In the genomic region with DNA sequence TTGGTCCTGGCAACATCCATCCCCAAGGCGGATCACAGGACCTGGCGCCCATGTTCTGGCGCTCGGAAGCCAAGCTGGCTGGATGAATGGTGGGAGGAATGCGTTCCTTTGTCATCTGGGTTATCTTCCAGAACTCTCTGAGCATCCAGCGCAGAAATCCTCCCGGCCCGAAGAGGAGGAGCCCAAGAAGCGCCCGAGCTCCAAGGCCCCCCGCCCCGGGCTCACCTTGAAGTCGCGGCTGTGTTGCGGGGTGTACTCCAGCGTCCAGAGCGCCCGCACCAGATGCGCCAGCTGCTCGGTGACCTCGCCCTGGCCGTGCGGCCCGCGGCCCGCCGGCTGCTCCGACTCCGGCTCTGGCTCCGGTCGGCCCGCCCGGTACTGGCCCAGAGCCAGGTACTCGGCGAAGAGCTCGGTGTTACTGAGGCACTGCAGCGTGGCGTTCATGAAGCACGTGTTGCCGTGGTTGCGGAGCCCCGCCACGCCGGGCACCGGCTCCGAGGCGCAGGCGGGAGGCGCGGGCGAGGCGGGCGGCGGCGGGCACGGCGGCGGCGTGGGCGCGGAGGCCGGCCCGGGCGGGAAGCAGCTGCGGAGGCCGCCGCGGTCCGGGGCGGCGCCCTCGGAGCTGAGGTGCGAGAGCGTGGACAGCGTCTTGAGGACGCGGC, we compare ENCODE assay signal across 8 mouse cellular contexts. TPM values are rescaled to one million over a fixed set of nuclear protein-coding genes. Genes with fewer than 3 reads are reported as not detected.
A peak's percentile ranks its signal among the peaks of the same experiment; 100 is the strongest.
DNase-seq lines count a peak whose midpoint lies in the region; ATAC-seq and TF ChIP-seq lines count a peak whose summit lies in the region.

No protein-coding gene starts in this region.

- intact Hi-C loops in heart, adult 2 months (cut with DNase I): no loop called here

- peak; percentile 40 for DNase-seq in 3T3-L1 (ENCODE audit: low read depth, low spot score)
- DNase-seq in adrenal gland, postnatal 10 days: peak; percentile 69
- DNase-seq in embryonic facial prominence, embryonic 10.5 days (ENCODE audit: low spot score): peak; percentile 62
- peak; percentile 69 to 74 for DNase-seq in heart, adult 2 months
- peak; percentile 66 for DNase-seq in kidney, adult 2 months
- peak; percentile 45 for DNase-seq in liver, adult 2 months (ENCODE audit: extremely low read depth, low read depth, low spot score)
- DNase-seq in midbrain, postnatal 0 days (ENCODE audit: low spot score): peak; percentile 33
- peak; percentile 55 for DNase-seq in splenic B cell, adult 2 months (ENCODE audit: low read depth, low spot score)

- H3K4me2 ChIP-seq in midbrain, postnatal 0 days (ENCODE audit: low read depth, low read length, poor library complexity, severe bottlenecking): peak overlapping the region; percentile 81

- WGBS in embryonic facial prominence, embryonic 10.5 days: under 1% methylated on average over 77 of the region's 77 CpGs
- WGBS in heart, adult 2 months: 1% methylated on average over 77 of the region's 77 CpGs
- 2% methylated on average over 71 of the region's 77 CpGs for WGBS in kidney, adult 2 months
- 3% methylated on average over 77 of the region's 77 CpGs for WGBS in liver, adult 2 months
- WGBS in midbrain, postnatal 0 days: under 1% methylated on average over 63 of the region's 77 CpGs

- H3K9me3 ChIP-seq in embryonic facial prominence, embryonic 10.5 days: no peaks in the 10 kb centered on the region
- H3K9me3 ChIP-seq in midbrain, postnatal 0 days (ENCODE audit: low read length): no peaks in the 10 kb centered on the region

- TF ChIP-seq POLR2A in heart, adult 2 months (IDR thresholded peaks at IDR 0.05; ENCODE audit: insufficient read depth, low read depth, low read length): no peak
- TF ChIP-seq POLR2A in kidney, adult 2 months (IDR thresholded peaks at IDR 0.05; ENCODE audit: low read depth, low read length): no peak
- no peak for TF ChIP-seq POLR2A in liver, adult 2 months (IDR thresholded peaks at IDR 0.05; ENCODE audit: extremely low read depth, insufficient read depth, low read length)

- peak overlapping the region; percentile 85 for H3K9ac ChIP-seq in heart, adult 2 months (ENCODE audit: low read depth, low read length)
- peak overlapping the region; percentile 82 for H3K9ac ChIP-seq in liver, adult 2 months (ENCODE audit: low read depth, low read length)
- H3K9ac ChIP-seq in midbrain, postnatal 0 days (replicated peaks; ENCODE audit: low read length, poor library complexity, severe bottlenecking): peak overlapping the region; percentile 75

- H3K4me3 ChIP-seq in embryonic facial prominence, embryonic 10.5 days: peak overlapping the region; percentile 83
- peak overlapping the region; percentile 90 for H3K4me3 ChIP-seq in heart, adult 2 months
- H3K4me3 ChIP-seq in kidney, adult 2 months (ENCODE audit: insufficient read depth, low read depth, low read length): peak overlapping the region; percentile 69
- H3K4me3 ChIP-seq in liver, adult 2 months (ENCODE audit: insufficient read depth, low read depth, low read length): peak overlapping the region; percentile 76
- peak overlapping the region; percentile 75 for H3K4me3 ChIP-seq in midbrain, postnatal 0 days (ENCODE audit: low read depth, low read length)

- H3K79me2 ChIP-seq in heart, adult 2 months (replicated peaks; ENCODE audit: control insufficient read depth, insufficient read depth, low read length): peaks cover 2% of the 10 kb centered on the region
- H3K79me2 ChIP-seq in liver, adult 2 months (ENCODE audit: control insufficient read depth, insufficient read depth, low read length): peaks cover 10% of the 10 kb centered on the region; the same call in 1 of the 2 replicates

- peaks cover 31% of the 10 kb centered on the region for H3K4me1 ChIP-seq in embryonic facial prominence, embryonic 10.5 days
- peaks cover 3% of the 10 kb centered on the region for H3K4me1 ChIP-seq in heart, adult 2 months (ENCODE audit: control insufficient read depth, insufficient read depth, low read length)
- peaks cover 7% of the 10 kb centered on the region; the same call in 1 of the 2 replicates for H3K4me1 ChIP-seq in kidney, adult 2 months (ENCODE audit: control insufficient read depth, insufficient read depth, low read length)
- H3K4me1 ChIP-seq in liver, adult 2 months (ENCODE audit: control insufficient read depth, insufficient read depth, low read length): 0 out of 2 replicates have a peak, but pooled peaks cover 3% of the 10 kb centered on the region
- peaks cover 12% of the 10 kb centered on the region for H3K4me1 ChIP-seq in midbrain, postnatal 0 days (ENCODE audit: insufficient read depth, low read length)

- TF ChIP-seq EP300 in heart, adult 2 months (IDR thresholded peaks at IDR 0.05; ENCODE audit: insufficient read depth, low read depth, low read length): no peak

- ATAC-seq in midbrain, postnatal 0 days (ENCODE audit: low FRiP score): peak; percentile 47

- TF ChIP-seq CTCF in heart, adult 2 months (IDR thresholded peaks at IDR 0.05): no peak
- TF ChIP-seq CTCF in kidney, adult 2 months (conservative IDR thresholded peaks at IDR 0.05; ENCODE audit: insufficient read depth, insufficient read length, low read depth, low read length): no peak
- no peak for TF ChIP-seq CTCF in liver, adult 2 months (IDR thresholded peaks at IDR 0.05; ENCODE audit: low read depth, low read length)
- no peak for TF ChIP-seq CTCF in midbrain, postnatal 0 days (IDR thresholded peaks at IDR 0.05)

- H3K27me3 ChIP-seq in embryonic facial prominence, embryonic 10.5 days (replicated peaks; ENCODE audit: low read depth, poor library complexity, severe bottlenecking): 0 out of 2 replicates have a peak, but pooled peaks cover 4% of the 10 kb centered on the region
- no peaks in the 10 kb centered on the region for H3K27me3 ChIP-seq in heart, adult 2 months (ENCODE audit: control insufficient read depth, insufficient read depth, low read length)
- H3K27me3 ChIP-seq in kidney, adult 2 months (replicated peaks; ENCODE audit: control insufficient read depth, insufficient read depth, low read length): no peaks in the 10 kb centered on the region
- H3K27me3 ChIP-seq in liver, adult 2 months (ENCODE audit: control insufficient read depth, insufficient read depth, low read length): no peaks in the 10 kb centered on the region
- H3K27me3 ChIP-seq in midbrain, postnatal 0 days (ENCODE audit: insufficient read depth, low read length): no peaks in the 10 kb centered on the region
- H3K27me3 ChIP-seq in splenic B cell, adult 2 months (ENCODE audit: control insufficient read depth, insufficient read depth, low read length, poor library complexity, severe bottlenecking): no peaks in the 10 kb centered on the region

- H3K36me3 ChIP-seq in embryonic facial prominence, embryonic 10.5 days (replicated peaks): peaks cover 21% of the 10 kb centered on the region
- peaks cover 10% of the 10 kb centered on the region for H3K36me3 ChIP-seq in heart, adult 2 months (ENCODE audit: control insufficient read depth, insufficient read depth, low read length)
- H3K36me3 ChIP-seq in kidney, adult 2 months (ENCODE audit: control insufficient read depth, insufficient read depth, low read length): no peaks in the 10 kb centered on the region
- H3K36me3 ChIP-seq in liver, adult 2 months (ENCODE audit: control insufficient read depth, insufficient read depth, low read length): no peaks in the 10 kb centered on the region
- no peaks in the 10 kb centered on the region for H3K36me3 ChIP-seq in midbrain, postnatal 0 days (ENCODE audit: insufficient read depth, low read length)
- H3K36me3 ChIP-seq in splenic B cell, adult 2 months (ENCODE audit: control insufficient read depth, insufficient read depth, low read length, poor library complexity, severe bottlenecking): no peaks in the 10 kb centered on the region; the same call in 1 of the 2 replicates

- H3K27ac ChIP-seq in embryonic facial prominence, embryonic 10.5 days (replicated peaks): peak overlapping the region; percentile 91
- peak overlapping the region; percentile 54 for H3K27ac ChIP-seq in heart, adult 2 months
- no peak overlapping the region for H3K27ac ChIP-seq in kidney, adult 2 months (ENCODE audit: insufficient read depth, low read depth, low read length)
- no peak overlapping the region for H3K27ac ChIP-seq in liver, adult 2 months (replicated peaks; ENCODE audit: insufficient read depth, low read depth, low read length)
- peak overlapping the region; percentile 87 for H3K27ac ChIP-seq in midbrain, postnatal 0 days (ENCODE audit: low read depth, low read length)

RNA-seq across cellular contexts. Expression of a gene that starts 0.5 kb away (rescaled TPM):
- total RNA-seq in adrenal gland, postnatal 10 days (2021): 10 to 100 TPM; 11.3 to 11.5 TPM
- 2.7 and 2.8 TPM in 2 replicates for polyA plus RNA-seq in embryonic facial prominence, embryonic 10.5 days (2016; fragmentation: Nextera tagmentation; extraction: Ambion mirVana)
- total RNA-seq in heart, adult 2 months (2021): 1 to 10 TPM; 8.5 to 9.9 TPM
- polyA plus RNA-seq in heart, adult 2 months (2012; rRNA removed): 3.5 and 6.6 TPM in 2 replicates
- polyA plus RNA-seq in kidney, adult 2 months (2012; rRNA removed): 3.7 and 5.8 TPM in 2 replicates
- total RNA-seq in liver, adult 2 months (2014; rRNA removed): 4.5 and 5.7 TPM in 2 replicates
- polyA plus RNA-seq in liver, adult 2 months (2012; rRNA removed): 1.4 and 2.5 TPM in 2 replicates
- 24.1 and 26.0 TPM in 2 replicates for total RNA-seq in midbrain, postnatal 0 days (2014; rRNA removed)
- 1.7 and 2.1 TPM in 2 replicates for polyA plus RNA-seq in midbrain, postnatal 0 days (2015; fragmentation: Nextera tagmentation; extraction: Ambion mirVana)

RNA-seq across cellular contexts. Expression of a gene that starts 27.7 kb away (rescaled TPM):
- total RNA-seq in adrenal gland, postnatal 10 days (2021): under 1 TPM in 1 of 2 experiments, not detected in 1; 0.09 TPM
- 0.27 and 0.97 TPM in 2 replicates for polyA plus RNA-seq in embryonic facial prominence, embryonic 10.5 days (2016; fragmentation: Nextera tagmentation; extraction: Ambion mirVana)
- total RNA-seq in heart, adult 2 months (2021): not detected
- 0.41 TPM in 1 of 2 replicates, not detected in the other for polyA plus RNA-seq in heart, adult 2 months (2012; rRNA removed)
- polyA plus RNA-seq in kidney, adult 2 months (2012; rRNA removed): 34.8 and 35.1 TPM in 2 replicates
- not detected in 2 replicates for total RNA-seq in liver, adult 2 months (2014; rRNA removed)
- polyA plus RNA-seq in liver, adult 2 months (2012; rRNA removed): not detected in 2 replicates
- total RNA-seq in midbrain, postnatal 0 days (2014; rRNA removed): 0.09 TPM in 1 of 2 replicates, not detected in the other
- polyA plus RNA-seq in midbrain, postnatal 0 days (2015; fragmentation: Nextera tagmentation; extraction: Ambion mirVana): 0.05 and 0.10 TPM in 2 replicates

Comparison
In these comparisons a context has a peak if more than half of its experiments do, and no peak if none do; other contexts are left out.
1. H3K27ac ChIP-seq: peak in embryonic facial prominence, embryonic 10.5 days (single experiment), heart, adult 2 months (single experiment) and midbrain, postnatal 0 days (single experiment); none in kidney, adult 2 months (single experiment) and liver, adult 2 months (single experiment).
2. RNA of a gene that starts 27.7 kb away (polyA plus RNA-seq): 34.8 to 35.1 TPM in kidney, adult 2 months; 0.41 TPM in heart, adult 2 months, 0.27 to 0.97 TPM in embryonic facial prominence, embryonic 10.5 days, 0.05 to 0.10 TPM in midbrain, postnatal 0 days and not detected in liver, adult 2 months; every median in the first group is over 10 times any median in the second.
3. Peak in every context shown above with its lines, with median percentiles within 50 percentile points of each other: DNase-seq, H3K4me3 ChIP-seq and H3K9ac ChIP-seq.